Mouse (Mus musculus): ENCODE data around the gene Fcgbp.
"Not testable (repeated sequence)": the region's sequence is repeated elsewhere in the genome, so short reads cannot be mapped to it uniquely, and the experiment has no call there.

Fcgbp gene

DNA sequence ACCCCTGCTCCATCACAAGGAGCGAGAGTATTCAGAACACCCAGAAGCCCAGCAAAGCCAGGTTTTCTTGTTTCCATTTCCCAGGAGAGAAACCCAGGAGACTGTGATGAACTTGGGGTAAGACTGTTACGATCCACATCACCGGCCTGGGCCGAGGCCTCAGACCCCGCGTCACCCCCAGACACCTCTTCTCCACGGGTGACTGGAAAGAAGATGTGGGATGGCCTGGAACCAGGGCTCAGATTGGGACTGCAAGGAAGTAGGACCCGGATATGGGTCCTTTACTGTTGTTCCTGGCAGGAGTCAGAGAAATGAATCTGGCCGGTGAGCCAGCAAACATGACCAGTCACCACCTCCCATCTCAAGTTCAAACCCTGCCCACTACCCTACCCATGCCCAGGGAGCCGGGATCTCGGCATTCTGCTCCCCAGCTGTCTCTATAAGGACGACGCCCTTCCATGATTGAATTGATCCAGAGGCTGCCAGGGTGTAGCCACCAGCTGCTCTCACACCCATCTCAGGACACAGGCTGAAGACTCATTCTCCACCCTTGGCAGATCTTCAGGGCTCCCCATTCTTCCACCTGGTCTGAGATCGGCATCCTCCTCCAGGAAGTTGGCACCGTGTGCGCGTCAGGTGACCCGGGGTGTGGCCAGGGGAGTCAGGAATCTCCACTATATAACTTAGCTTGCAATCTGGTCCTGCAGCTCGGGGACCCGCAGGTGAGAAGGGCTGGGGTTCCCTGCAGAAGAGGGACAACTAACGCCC, at the start of gene Fcgbp:
Fcgbp (plus strand) TSS at position 706 of the 768 bp plus-strand sequence.
- in situ Hi-C loops (cut with MboI, MseI) = no loop called here

DNA sequence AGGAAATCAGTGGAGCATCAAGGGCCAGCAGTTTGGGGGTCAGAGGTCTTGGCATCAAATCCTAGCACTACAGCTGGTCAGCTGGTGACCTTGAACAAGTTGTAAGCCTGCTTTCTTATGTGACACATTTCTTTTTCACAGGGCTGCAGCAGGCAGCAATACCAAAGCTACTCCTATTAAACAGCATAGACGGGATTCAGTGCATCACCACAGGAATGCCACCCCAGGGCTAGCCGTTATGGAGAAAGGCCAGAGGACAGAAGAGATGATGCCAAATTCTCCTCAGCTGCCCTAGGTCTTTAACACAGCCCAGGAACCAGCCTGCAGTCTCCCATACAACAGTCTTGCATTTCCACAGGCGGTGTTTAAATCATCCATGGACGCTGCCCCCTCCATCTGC, 26.5 kb upstream of the Fcgbp start:
- in situ Hi-C loops (cut with MboI, MseI) = no loop called here

DNA sequence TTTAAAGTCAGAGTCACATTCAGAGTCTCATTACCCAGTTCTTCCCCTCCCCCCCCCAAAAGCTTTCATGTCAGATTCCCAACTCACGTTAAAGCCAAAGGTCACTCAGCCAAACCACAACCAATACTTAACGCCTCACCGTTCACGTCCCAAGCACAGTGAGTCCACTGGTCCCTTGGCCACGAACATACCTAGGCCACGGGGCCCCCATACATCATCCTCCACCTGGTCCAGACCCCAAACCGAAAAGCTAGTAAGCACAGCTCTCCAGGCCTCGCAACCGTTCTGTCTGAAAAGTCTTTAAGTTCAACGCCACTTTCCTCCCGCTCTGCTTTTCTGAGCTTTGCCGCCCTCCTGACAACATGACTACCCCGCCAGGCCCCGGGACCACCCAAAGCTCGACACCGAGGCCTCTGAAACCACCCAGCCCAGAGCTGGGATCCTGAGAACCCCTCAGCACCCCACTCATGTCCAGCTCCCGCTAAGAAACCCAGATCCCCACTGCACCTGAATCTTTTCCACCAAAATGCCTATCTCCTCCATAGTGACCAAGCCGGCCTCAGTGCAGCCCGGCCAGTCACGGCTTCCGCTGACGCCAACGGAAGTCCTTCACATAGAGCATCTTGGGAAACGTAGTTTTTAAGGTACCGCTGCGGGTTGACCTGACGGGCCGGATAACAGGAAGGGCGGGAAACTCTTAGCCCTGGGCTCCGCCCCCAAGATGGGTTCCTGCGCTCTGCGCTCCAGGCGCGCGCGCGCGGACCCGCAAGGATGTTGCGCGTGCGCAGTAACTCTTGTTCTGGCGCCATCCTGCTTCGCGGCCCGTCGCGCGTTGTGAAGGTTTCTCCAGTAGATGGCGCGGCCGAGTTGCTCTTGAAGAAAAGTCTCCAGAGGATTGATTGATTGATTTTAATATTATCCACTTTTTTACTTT, 21.3 kb upstream of the Fcgbp start, which contains the start of gene Psmc4:
Psmc4 (minus strand) TSS at position 626 of the 934 bp plus-strand sequence.
- in situ Hi-C loops (cut with MboI, MseI) = loop anchor here (5.0 kb wide), 1 partner anchor 98 kb away; no protein-coding TSS in a partner anchor

DNA sequence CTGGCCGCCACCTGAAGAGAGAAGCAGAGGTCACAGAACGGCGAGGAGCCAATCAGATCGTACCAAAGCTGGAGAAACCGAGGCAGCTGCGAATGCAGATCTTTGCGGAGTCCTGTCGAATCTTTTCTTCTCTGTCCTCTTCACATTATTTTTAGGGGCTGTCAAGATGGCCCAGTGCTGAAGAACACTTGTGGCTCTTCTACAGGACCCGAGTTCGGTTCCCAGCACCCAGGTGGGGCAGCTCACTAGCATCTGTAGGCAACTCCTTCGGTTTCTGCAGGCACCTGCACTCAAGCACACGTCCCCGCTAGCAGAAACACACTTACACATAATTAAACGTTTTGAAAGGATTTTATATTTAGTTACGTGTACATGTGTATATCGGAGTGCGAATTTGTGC, 20.5 kb upstream of the Fcgbp start:
- in situ Hi-C loops (cut with MboI, MseI) = loop anchor here (5.0 kb wide), 1 partner anchor 97 kb away; no protein-coding TSS in a partner anchor

DNA sequence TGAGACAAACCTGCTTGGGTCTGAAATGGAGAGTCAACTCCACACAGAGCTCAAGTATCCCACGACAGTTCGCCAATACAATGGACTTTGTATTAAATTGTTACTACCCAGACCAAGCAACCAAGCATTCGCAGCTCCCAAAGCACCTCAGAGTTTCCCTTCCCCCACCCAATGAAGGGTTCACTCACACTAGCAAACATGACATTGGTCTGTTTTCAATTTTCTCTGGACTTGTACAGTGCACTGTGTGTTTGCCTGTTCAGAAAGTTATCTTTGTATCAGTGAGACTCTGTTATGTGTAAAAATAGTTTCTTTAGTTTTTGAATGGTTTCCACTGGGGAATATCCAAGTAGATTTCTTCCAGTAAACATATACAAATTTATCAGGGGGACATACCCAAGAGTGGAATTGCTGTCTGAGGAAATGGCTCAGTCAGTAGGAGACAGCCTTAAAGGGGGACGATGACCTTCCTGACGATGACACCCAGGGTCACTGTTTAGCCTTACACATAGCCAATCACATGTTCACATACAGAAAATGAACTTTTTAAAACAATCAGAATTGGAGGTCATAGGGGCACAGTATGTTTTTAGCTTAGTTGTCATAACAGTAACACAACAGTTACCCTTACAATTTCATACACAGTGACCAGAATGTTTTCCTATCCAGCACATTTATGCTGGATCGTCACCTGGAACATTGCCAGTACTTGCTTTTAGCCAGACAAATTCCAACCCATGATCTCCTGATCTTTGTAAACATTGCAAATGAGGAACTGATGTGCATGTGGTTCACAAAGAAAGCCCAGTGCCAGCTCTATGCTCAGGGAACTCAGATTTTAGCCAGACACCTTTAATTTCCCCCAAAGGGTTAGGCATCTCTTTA, 17.7 kb upstream of the Fcgbp start:
- in situ Hi-C loops (cut with MboI, MseI) = loop anchor here (5.0 kb wide), 1 partner anchor 94 kb away; no protein-coding TSS in a partner anchor

DNA sequence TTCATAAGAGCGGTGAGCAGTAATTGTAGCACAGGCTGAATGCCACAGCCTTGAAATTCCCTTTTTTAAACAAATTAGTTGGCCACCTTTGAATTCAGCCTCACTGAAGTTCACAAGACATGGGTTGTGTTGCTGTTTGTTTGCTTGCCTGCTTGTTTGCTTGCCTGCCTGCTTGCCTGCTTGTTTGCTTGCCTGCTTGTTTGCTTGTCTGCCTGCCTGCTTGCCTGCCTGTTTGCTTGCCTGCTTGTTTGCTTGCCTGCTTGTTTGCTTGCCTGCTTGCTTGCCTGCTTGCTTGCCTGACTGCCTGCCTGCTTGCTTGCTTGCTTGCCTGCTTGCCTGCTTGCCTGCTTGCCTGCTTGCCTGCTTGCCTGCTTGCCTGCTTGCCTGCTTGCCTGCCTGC, 11.1 kb upstream of the Fcgbp start:
- in situ Hi-C loops (cut with MboI, MseI) = no loop called here

DNA sequence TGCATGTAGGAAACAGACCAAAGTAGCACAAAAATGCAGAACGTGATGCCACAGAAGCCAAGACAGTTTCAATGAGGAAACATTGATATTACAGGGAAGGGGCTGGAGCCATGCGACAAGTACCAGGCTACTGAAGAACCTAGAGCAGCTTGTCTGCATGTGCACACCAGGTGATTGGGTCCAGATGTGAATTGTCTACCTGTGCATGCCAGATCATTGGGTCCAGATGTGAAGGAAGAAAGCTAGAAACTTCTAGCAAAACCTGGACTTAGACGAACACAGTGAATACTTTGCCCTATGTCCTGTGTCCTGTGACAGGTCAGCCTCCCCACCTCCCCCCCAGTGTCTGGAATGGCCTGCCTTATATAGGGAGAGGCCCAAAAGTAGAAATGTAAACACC, 2.4 kb upstream of the Fcgbp start:
- in situ Hi-C loops (cut with MboI, MseI) = no loop called here

DNA sequence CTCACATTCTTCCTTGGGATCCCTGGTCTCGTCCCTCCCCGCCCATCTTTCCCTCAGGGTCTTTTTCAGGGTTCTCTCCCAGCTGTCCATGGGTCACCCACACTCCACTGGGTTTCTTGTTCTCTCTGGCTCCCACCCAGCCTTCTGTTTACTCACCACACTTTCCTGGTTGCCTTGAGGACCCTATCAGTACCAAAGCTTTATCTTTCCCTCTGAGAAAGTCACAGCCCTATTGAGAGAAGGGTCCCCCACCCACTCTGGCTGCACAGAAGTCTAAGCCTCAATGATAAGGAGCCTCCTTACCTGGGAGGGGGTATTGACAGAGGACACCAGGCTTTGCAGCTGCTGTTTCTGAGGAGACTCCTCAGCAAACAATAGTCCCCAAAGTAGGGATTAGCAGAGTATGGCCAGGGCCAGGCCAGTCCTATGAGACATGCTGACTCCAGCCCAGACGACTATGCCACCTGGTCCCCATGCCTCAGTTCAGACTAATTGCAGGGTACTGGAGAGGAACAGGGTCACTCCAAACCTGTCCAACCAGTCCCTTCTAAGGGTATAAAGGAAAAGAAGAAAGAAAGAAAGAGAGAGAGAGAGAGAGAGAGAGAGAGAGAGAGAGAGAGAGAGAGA, 1.4 kb upstream of the Fcgbp start:
- in situ Hi-C loops (cut with MboI, MseI) = no loop called here

DNA sequence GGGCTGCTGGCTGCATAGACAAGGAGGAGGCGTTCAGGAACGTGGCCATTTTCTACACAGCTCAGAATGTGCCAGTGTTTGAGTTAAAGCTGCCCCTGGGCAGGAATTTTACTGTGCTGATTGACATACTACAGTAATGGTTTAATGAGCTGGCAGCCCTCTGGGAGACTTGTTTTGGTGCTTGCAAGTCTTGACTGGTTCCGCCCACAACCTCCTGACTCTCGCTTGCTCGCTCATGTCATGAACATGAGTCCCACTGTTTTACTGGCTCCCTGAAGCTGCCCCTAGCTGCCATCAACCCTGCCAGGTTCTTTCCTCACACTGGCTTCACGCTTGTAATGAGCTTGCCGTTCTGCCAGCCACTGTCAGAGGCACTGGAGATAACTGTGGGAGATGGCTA, 13.2 kb downstream of the Fcgbp start:
- in situ Hi-C loops (cut with MboI, MseI) = no loop called here

DNA sequence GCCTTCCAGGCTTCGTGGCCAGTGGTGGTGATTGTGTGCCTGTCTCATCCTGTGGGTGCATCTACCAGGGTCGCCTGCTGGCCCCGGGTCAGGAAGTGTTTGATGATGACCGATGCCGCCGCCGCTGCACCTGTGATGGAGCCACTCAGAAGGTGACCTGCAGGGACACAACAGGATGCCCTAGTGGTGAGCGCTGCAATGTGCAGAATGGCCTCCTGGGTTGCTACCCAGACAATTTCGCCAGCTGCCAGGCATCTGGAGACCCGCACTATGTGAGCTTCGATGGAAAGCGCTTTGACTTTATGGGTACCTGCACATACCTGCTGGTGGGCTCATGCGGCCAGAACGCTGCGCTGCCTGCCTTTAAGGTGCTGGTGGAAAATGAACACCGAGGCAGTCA, 15.2 kb downstream of the Fcgbp start:
- in situ Hi-C loops (cut with MboI, MseI) = no loop called here

DNA sequence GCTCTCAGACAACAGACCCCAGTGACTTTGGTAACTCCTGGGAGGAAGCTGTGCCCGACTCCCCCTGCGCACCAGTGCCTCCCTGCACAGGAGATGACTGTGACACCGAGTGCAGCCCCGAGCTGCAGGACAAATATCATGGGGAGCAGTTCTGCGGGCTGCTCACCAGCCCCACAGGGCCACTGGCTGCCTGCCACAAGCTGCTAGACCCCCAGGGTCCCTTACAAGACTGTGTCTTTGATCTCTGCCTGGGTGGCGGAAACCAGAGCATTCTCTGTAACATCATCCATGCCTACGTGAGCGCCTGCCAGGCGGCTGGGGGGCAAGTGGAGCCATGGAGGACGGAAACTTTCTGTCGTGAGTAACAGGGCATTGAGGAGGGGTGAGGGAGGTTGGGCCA, 22.5 kb downstream of the Fcgbp start:
- in situ Hi-C loops (cut with MboI, MseI) = no loop called here

DNA sequence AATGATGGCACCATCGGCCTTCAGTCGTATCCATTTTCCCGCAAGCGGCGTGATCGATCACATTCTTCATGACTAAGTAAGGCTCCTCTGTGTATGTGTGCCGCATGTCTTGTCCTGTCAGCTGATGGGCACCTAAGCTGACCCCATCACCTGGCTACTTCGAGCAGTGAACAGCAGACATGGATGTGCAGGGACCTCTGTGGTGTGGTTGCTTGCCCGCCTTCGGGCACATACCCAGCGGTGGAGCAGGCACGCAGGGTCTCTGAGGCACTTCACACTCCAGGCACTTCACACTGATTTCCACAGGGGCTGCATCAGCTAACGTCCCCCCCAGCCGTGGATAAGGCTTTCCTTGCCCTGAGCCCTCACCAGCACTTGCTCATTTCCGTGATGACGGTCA, 28.1 kb downstream of the Fcgbp start:
- in situ Hi-C loops (cut with MboI, MseI) = no loop called here

DNA sequence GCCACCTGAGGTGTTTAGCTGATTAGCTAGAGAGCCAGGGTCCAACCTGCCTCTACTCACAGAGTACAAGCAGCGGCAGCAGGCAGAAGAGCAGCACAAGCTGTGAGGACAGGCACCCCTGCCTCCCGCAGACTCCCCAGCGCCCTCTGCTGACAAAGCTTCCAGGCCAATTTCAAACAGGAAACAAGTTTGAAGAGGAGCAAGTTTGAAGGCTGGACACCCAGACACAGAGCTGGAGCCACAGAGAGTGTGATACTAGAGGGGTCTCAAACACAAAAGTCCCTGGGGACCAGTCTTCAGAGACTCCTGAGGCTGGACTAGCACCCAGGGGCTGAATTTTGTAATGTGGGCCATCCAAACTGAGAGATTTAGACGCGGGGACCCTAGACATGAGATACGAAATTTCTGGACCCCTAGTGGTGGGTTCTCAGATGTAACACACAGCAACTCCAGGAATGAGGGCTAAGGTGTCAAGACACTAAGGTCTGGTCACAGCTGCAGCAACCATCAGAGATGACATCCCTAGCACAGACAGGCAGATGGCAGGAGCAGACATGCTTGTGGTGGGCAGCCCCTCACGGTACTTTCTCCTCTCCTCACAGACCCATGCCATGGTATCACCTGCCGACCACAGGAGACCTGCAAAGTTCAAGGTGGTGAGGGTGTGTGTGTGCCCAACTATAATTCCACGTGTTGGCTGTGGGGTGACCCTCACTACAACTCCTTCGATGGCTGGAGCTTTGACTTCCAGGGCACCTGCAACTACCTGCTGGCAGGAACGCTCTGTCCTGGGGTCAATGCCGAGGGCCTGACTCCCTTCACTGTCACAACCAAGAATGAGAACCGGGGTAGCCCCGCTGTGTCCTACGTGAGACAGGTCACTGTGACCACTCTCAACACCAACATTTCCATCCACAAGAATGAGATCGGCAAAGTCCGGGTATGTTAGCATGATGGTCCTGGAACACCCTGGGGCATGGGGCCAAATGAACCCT, 29.9 kb downstream of the Fcgbp start:
- in situ Hi-C loops (cut with MboI, MseI) = no loop called here

DNA sequence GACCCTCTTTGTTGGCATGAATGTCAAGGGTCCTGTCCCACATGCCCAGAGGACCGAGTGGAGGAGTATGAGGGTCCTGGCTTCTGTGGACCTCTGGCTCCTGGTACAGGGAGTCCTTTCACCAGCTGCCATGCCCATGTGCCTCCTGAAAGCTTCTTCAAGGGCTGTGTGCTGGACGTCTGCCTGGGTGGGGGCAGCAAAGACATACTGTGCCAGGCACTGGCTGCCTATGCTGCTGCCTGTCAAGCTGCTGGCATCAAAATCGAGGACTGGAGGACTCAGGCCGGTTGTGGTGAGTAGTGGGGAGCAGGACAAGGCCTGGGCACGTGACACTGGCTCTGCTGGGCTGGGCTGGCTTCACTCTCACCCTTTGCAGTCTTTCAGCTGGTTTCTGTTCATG, 31.9 kb downstream of the Fcgbp start:
- in situ Hi-C loops (cut with MboI, MseI) = not testable (repeated sequence)

DNA sequence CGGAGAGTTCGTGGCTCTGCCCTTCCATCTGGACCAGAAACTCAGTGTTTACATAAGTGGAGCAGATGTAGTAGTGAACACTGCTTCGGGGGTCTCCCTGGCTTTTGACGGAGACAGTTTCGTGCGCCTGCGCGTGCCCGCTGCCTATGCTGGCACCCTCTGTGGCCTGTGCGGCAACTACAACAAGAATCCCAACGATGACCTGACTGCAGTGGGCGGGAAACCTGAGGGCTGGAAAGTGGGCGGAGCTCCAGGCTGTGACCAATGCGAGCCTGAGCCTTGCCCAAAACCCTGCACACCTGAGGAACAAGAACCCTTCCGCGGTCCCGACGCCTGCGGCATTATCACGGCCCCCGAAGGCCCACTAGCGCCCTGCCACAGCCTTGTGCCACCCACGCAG, 33.6 kb downstream of the Fcgbp start:
- in situ Hi-C loops (cut with MboI, MseI) = loop anchor here (5.0 kb wide), 2 partner anchors 53 to 753 kb away; no protein-coding TSS in a partner anchor

DNA sequence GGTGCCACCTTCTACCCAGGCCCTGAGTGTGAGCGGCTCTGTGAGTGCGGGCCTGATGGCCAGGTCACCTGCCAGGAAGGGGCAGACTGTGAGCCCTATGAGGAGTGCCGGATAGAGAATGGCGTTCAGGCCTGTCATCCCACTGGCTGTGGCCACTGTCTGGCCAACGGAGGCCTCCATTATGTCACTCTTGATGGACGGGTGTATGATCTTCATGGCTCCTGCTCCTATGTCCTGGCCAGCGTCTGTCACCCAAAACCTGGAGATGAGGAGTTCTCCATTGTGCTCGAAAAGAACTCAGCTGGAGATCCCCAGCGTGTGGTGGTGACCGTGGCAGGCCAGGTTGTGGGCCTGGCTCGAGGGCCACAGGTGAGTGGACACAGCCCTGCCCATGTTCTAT, 35.2 kb downstream of the Fcgbp start:
- in situ Hi-C loops (cut with MboI, MseI) = loop anchor here (5.0 kb wide), 2 partner anchors 51 to 751 kb away; no protein-coding TSS in a partner anchor

DNA sequence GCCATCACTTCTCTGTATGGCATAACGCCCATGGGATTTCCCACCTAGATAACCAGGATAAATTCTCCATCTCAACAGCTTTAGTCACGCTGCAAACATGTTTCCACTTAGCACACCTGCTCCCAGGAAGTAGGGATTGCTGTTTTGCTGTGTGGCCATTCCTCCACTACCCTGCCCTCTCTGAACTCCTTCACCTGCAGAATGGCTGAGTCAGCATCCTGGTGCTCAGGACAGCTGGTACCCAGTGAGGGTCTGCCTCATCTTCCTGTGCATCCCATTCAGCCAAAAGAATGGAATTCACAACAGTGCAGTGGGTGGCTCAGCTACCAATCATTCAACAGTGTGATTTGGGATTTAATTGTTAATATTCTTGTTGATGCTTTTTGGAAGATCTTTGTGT, 43.6 kb downstream of the Fcgbp start:
- in situ Hi-C loops (cut with MboI, MseI) = loop anchor here (10.0 kb wide), 1 partner anchor 960 kb away; no protein-coding TSS in a partner anchor

DNA sequence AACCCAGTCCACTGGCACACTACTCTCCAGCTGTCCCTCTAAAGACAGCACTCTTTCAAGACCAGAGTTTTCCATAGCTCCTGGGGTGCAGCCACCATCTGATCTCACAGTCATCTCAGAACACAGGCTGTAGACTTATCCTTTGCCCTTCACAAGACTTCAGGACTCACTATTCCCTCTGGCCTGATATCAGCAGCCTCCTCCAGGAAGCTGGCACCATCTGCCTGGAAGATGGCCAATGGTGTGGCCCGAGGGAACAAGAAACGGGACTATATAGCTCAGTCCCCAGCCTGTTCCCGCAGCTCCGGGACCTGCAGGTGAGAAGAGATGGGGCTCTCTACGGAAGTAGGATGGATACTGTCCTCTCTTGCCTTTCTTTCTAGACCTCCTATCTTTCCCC, 58.1 kb downstream of the Fcgbp start, which contains the start of gene 9530053A07Rik:
9530053A07Rik (plus strand) TSS at position 301 of the 400 bp plus-strand sequence.
- in situ Hi-C loops (cut with MboI, MseI) = no loop called here

DNA sequence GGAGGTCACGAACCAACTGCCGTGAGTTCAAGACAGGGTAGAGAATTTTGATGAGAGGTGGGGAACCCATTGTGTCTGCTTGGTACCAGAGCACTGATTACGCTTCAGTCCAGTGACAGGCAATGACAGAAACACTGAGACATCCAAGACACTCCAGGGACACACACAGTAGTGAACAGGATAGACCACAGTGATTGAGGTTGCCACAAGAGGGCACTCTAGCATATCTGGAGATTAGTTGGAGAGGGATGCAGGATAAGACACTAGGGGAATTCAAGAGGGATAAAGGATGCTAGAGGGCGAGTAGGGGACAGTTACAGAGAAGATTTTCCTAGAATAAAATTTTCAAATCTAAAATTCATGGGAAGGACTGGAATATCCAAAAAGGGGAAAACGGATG, 66.6 kb downstream of the Fcgbp start:
- in situ Hi-C loops (cut with MboI, MseI) = loop anchor here (10.0 kb wide), 1 partner anchor 1187 kb away; no protein-coding TSS in a partner anchor
